ENCODE assay signal across 10 mouse cellular contexts in genomic region chr5:8868019-8868418, GRCm38 (mm10). TPM values are rescaled to one million over a fixed set of nuclear protein-coding genes. Genes with fewer than 3 reads are reported as not detected.
DNase-seq lines count a peak whose midpoint lies in the region; ATAC-seq and TF ChIP-seq lines count a peak whose summit lies in the region.
"Had no signal": no experiment of that assay in that cellular context is flagged by ENCODE, and none has a peak within 500 bp of the region (broad histone marks: within the 10 kb centered on the region; RNA-seq: fewer than 3 reads in every experiment).

No protein-coding gene starts in this region.

- DNase-seq in heart, adult 11 months: peak; percentile 83
- DNase-seq in heart, embryonic 10.5 days (ENCODE audit: low spot score): no peak
- DNase-seq in 3T3-L1 (ENCODE audit: low read depth, low spot score): peak; percentile 49
- peak; percentile 55 for DNase-seq in heart, postnatal 0 days (ENCODE audit: low spot score)
- peak; percentile 70 for DNase-seq in liver, postnatal 0 days
- peak; percentile 31 for DNase-seq in thymus, postnatal 4 days
- DNase-seq in urinary bladder, postnatal 10 days (ENCODE audit: low spot score): no peak

- TF ChIP-seq EP300 in heart, postnatal 0 days (IDR thresholded peaks at IDR 0.05; ENCODE audit: low read depth): no peak
- TF ChIP-seq EP300 in liver, postnatal 0 days (IDR thresholded peaks at IDR 0.05; ENCODE audit: low read depth): no peak

- H3K4me1 ChIP-seq in heart, embryonic 10.5 days: no peaks in the 10 kb centered on the region
- peaks cover under 1% of the 10 kb centered on the region; the same call in 1 of the 2 replicates for H3K4me1 ChIP-seq in bone marrow, adult 2 months (ENCODE audit: control insufficient read depth, insufficient read depth, low read length)
- H3K4me1 ChIP-seq in heart, postnatal 0 days (ENCODE audit: control insufficient read depth, insufficient read depth): no peaks in the 10 kb centered on the region
- peaks cover 4% of the 10 kb centered on the region; the same call in 1 of the 2 replicates for H3K4me1 ChIP-seq in liver, postnatal 0 days (ENCODE audit: insufficient read depth)
- H3K4me1 ChIP-seq: heart, embryonic 15.5 days; neural tube, embryonic 12.5 days had no signal

- H3K36me3 ChIP-seq in heart, embryonic 10.5 days: no peaks in the 10 kb centered on the region
- no peaks in the 10 kb centered on the region for H3K36me3 ChIP-seq in heart, postnatal 0 days (replicated peaks; ENCODE audit: control insufficient read depth, insufficient read depth, low read length)
- H3K36me3 ChIP-seq in liver, postnatal 0 days (replicated peaks; ENCODE audit: insufficient read depth, low read length): no peaks in the 10 kb centered on the region
- H3K36me3 ChIP-seq: heart, embryonic 15.5 days; neural tube, embryonic 12.5 days had no signal

- WGBS in heart, embryonic 10.5 days: 13% methylated on average over 1 of the region's 1 CpGs
- WGBS in bone marrow, adult 2 months: 23% methylated on average over 1 of the region's 1 CpGs
- 0% methylated on average over 1 of the region's 1 CpGs for WGBS in heart, postnatal 0 days
- WGBS in liver, postnatal 0 days (ENCODE audit: insufficient replicate concordance): 18% methylated on average over 1 of the region's 1 CpGs

- TF ChIP-seq POLR2A in bone marrow, adult 2 months (IDR thresholded peaks at IDR 0.05; ENCODE audit: borderline replicate concordance, control insufficient read depth, low read depth, low read length): no peak

- H3K9me3 ChIP-seq in heart, embryonic 10.5 days: no peaks in the 10 kb centered on the region
- H3K9me3 ChIP-seq in heart, postnatal 0 days (replicated peaks; ENCODE audit: control insufficient read depth, low read length): no peaks in the 10 kb centered on the region
- H3K9me3 ChIP-seq in liver, postnatal 0 days (ENCODE audit: low read length): no peaks in the 10 kb centered on the region
- H3K9me3 ChIP-seq: heart, embryonic 15.5 days; neural tube, embryonic 12.5 days had no signal

- no peak overlapping the region for H3K4me2 ChIP-seq in heart, postnatal 0 days (ENCODE audit: low read depth, low read length)
- no peak overlapping the region for H3K4me2 ChIP-seq in liver, postnatal 0 days (ENCODE audit: low read depth, low read length)
- H3K4me2 ChIP-seq: heart, embryonic 15.5 days; neural tube, embryonic 12.5 days had no signal

- ATAC-seq in heart, postnatal 0 days (ENCODE audit: insufficient read depth, low read depth): peak; percentile 62; the same call in 1 of the 2 replicates
- peak; percentile 70 for ATAC-seq in liver, postnatal 0 days

- no peak overlapping the region for H3K4me3 ChIP-seq in heart, embryonic 10.5 days
- no peak overlapping the region for H3K4me3 ChIP-seq in bone marrow, adult 2 months (replicated peaks; ENCODE audit: control insufficient read depth, low read depth, low read length)
- H3K4me3 ChIP-seq in heart, postnatal 0 days (ENCODE audit: low read depth, low read length): no peak overlapping the region
- no peak overlapping the region for H3K4me3 ChIP-seq in liver, postnatal 0 days (ENCODE audit: low read depth, low read length)
- H3K4me3 ChIP-seq: heart, embryonic 15.5 days; neural tube, embryonic 12.5 days had no signal

- no peaks in the 10 kb centered on the region for H3K27me3 ChIP-seq in heart, embryonic 10.5 days (ENCODE audit: insufficient read depth, poor library complexity, severe bottlenecking)
- no peaks in the 10 kb centered on the region for H3K27me3 ChIP-seq in heart, postnatal 0 days (ENCODE audit: control insufficient read depth, insufficient read depth, low read length)
- no peaks in the 10 kb centered on the region for H3K27me3 ChIP-seq in liver, postnatal 0 days (ENCODE audit: insufficient read depth, low read length)
- H3K27me3 ChIP-seq: heart, embryonic 15.5 days; neural tube, embryonic 12.5 days had no signal

- no peak overlapping the region for H3K27ac ChIP-seq in heart, embryonic 10.5 days
- H3K27ac ChIP-seq in bone marrow, adult 2 months (ENCODE audit: control insufficient read depth, insufficient read depth, low read depth, low read length, poor library complexity): no peak overlapping the region
- no peak overlapping the region for H3K27ac ChIP-seq in heart, postnatal 0 days (ENCODE audit: low read depth)
- no peak overlapping the region for H3K27ac ChIP-seq in liver, postnatal 0 days (ENCODE audit: low read depth)
- H3K27ac ChIP-seq: heart, embryonic 15.5 days; neural tube, embryonic 12.5 days had no signal

- peak; percentile 56 for TF ChIP-seq CTCF in bone marrow, adult 2 months (IDR thresholded peaks at IDR 0.05; ENCODE audit: control insufficient read depth, insufficient read depth, low read length)
- TF ChIP-seq CTCF in heart, postnatal 0 days (IDR thresholded peaks at IDR 0.05; ENCODE audit: low read depth): peak; percentile 70
- peak; percentile 81 for TF ChIP-seq CTCF in liver, postnatal 0 days (IDR thresholded peaks at IDR 0.05; ENCODE audit: low read depth)

- no peak overlapping the region for H3K9ac ChIP-seq in heart, postnatal 0 days (replicated peaks; ENCODE audit: low read depth, low read length)
- no peak overlapping the region for H3K9ac ChIP-seq in liver, postnatal 0 days (replicated peaks)
- H3K9ac ChIP-seq: heart, embryonic 15.5 days; neural tube, embryonic 12.5 days had no signal

RNA-seq across cellular contexts. Expression of gene Abcb4, which starts 25.5 kb away (rescaled TPM):
- polyA plus RNA-seq in heart, embryonic 10.5 days (2016; fragmentation: Nextera tagmentation; extraction: Ambion mirVana): 0.16 and 1.0 TPM in 2 replicates
- polyA plus RNA-seq in bone marrow, adult 2 months (2011; ENCODE audit: insufficient read depth, insufficient read length, low replicate concordance, missing spikeins): 57.4 and 61.3 TPM in 2 replicates
- total RNA-seq in heart, postnatal 0 days (2014; rRNA removed; ENCODE audit: low replicate concordance): 0.19 TPM in 1 of 2 replicates, not detected in the other
- polyA plus RNA-seq in heart, postnatal 0 days (2015; fragmentation: Nextera tagmentation; extraction: Ambion mirVana): 0.41 and 0.63 TPM in 2 replicates
- polyA plus RNA-seq in liver, postnatal 0 days (2015; fragmentation: Nextera tagmentation; extraction: Ambion mirVana): 64.7 and 75.6 TPM in 2 replicates

Comparison
In these comparisons a context has a peak if more than half of its experiments do, and no peak if none do; other contexts are left out.
1. DNase-seq: peak in heart, adult 11 months (single experiment), 3T3-L1 (single experiment), heart, postnatal 0 days (single experiment), liver, postnatal 0 days (single experiment) and thymus, postnatal 4 days (single experiment); none in heart, embryonic 10.5 days (single experiment) and urinary bladder, postnatal 10 days (single experiment).
2. RNA of gene Abcb4, which starts 25.5 kb away (polyA plus RNA-seq): 64.7 to 75.6 TPM in liver, postnatal 0 days and 57.4 to 61.3 TPM in bone marrow, adult 2 months; 0.16 to 1.0 TPM in heart, embryonic 10.5 days and 0.41 to 0.63 TPM in heart, postnatal 0 days; every median in the first group is over 10 times any median in the second.
3. Peak in every context shown above with its lines, with median percentiles within 50 percentile points of each other: CTCF ChIP-seq.